Comparison of ENCODE assay signal across 15 mouse cellular contexts in genomic region chr6:70725639-70726038, GRCm38 (mm10).
DNase-seq lines count a peak whose midpoint lies in the region; ATAC-seq and TF ChIP-seq lines count a peak whose summit lies in the region.
"Had no signal": no experiment of that assay in that cellular context is flagged by ENCODE, and none has a peak within 500 bp of the region (broad histone marks: within the 10 kb centered on the region; RNA-seq: fewer than 3 reads in every experiment).

No protein-coding gene starts in this region.

- WGBS in liver, embryonic 15.5 days (ENCODE audit: insufficient replicate concordance): 56% methylated on average over 2 of the region's 2 CpGs
- WGBS in kidney, embryonic 15.5 days: 49% methylated on average over 2 of the region's 2 CpGs
- 66% methylated on average over 2 of the region's 2 CpGs for WGBS in intestine, embryonic 15.5 days

- H3K4me2 ChIP-seq in CH12.LX (ENCODE audit: insufficient read depth, low read depth, poor library complexity, severe bottlenecking): peak overlapping the region; percentile 87
- H3K4me2 ChIP-seq in liver, embryonic 15.5 days: no peak overlapping the region
- no peak overlapping the region for H3K4me2 ChIP-seq in kidney, embryonic 15.5 days
- H3K4me2 ChIP-seq in intestine, embryonic 15.5 days (replicated peaks): no peak overlapping the region
- H3K4me2 ChIP-seq: midbrain, embryonic 13.5 days had no signal

- H3K4me3 ChIP-seq in left cerebral cortex, adult 2 months: no peak overlapping the region
- peak overlapping the region; percentile 30 to 83 (median 77) for H3K4me3 ChIP-seq in CH12.LX (replicated peaks in 1 of 3; ENCODE audit: low read depth in 2 of 3, low read length in 2 of 3, poor library complexity in 1 of 3)
- no peak overlapping the region for H3K4me3 ChIP-seq in liver, embryonic 15.5 days (replicated peaks)
- no peak overlapping the region for H3K4me3 ChIP-seq in kidney, embryonic 15.5 days (replicated peaks)
- no peak overlapping the region for H3K4me3 ChIP-seq in intestine, embryonic 15.5 days (replicated peaks)
- H3K4me3 ChIP-seq: erythroblast, embryonic 14.5 days; midbrain, embryonic 13.5 days had no signal

- peak overlapping the region; percentile 100 for H3K9ac ChIP-seq in CH12.LX (ENCODE audit: insufficient read depth, low read depth)
- H3K9ac ChIP-seq in liver, embryonic 15.5 days: no peak overlapping the region
- H3K9ac ChIP-seq in kidney, embryonic 15.5 days: no peak overlapping the region
- no peak overlapping the region for H3K9ac ChIP-seq in intestine, embryonic 15.5 days
- H3K9ac ChIP-seq: midbrain, embryonic 13.5 days had no signal

- peaks cover 15 to 46% of the 10 kb centered on the region in 2 experiments for H3K4me1 ChIP-seq in CH12.LX (ENCODE audit: control insufficient read depth in 1 of 2, insufficient read depth in 2 of 2)
- H3K4me1 ChIP-seq in liver, embryonic 15.5 days (replicated peaks): peaks cover 46% of the 10 kb centered on the region
- H3K4me1 ChIP-seq in kidney, embryonic 15.5 days: no peaks in the 10 kb centered on the region
- no peaks in the 10 kb centered on the region for H3K4me1 ChIP-seq in intestine, embryonic 15.5 days (replicated peaks)
- H3K4me1 ChIP-seq: midbrain, embryonic 13.5 days had no signal

- H3K36me3 ChIP-seq in CH12.LX (replicated peaks in 1 of 2; ENCODE audit: control insufficient read depth in 1 of 2, insufficient read depth in 1 of 2, low read length in 1 of 2): peaks cover 33 to 43% of the 10 kb centered on the region in 2 experiments
- H3K36me3 ChIP-seq in liver, embryonic 15.5 days (replicated peaks): no peaks in the 10 kb centered on the region
- no peaks in the 10 kb centered on the region for H3K36me3 ChIP-seq in kidney, embryonic 15.5 days
- no peaks in the 10 kb centered on the region for H3K36me3 ChIP-seq in intestine, embryonic 15.5 days
- H3K36me3 ChIP-seq: midbrain, embryonic 13.5 days had no signal

- in situ Hi-C loops in CH12.LX (cut with MboI; ENCODE audit: low pct_ligation_motif_present, low pct_unique_long_range_greater_than_20kb, low sequenced_read_pairs): no loop called here

- no peaks in the 10 kb centered on the region for H3K27me3 ChIP-seq in CH12.LX (replicated peaks)
- no peaks in the 10 kb centered on the region for H3K27me3 ChIP-seq in liver, embryonic 15.5 days
- no peaks in the 10 kb centered on the region for H3K27me3 ChIP-seq in kidney, embryonic 15.5 days
- no peaks in the 10 kb centered on the region for H3K27me3 ChIP-seq in intestine, embryonic 15.5 days (replicated peaks)
- H3K27me3 ChIP-seq: midbrain, embryonic 13.5 days had no signal

- intact Hi-C loops in left cerebral cortex, postnatal 4 days (cut with DNase I): no loop called here
- intact Hi-C loops in left cerebral cortex, adult 2 months (cut with DNase I): no loop called here

- TF ChIP-seq POLR2A in CH12.LX (IDR thresholded peaks at IDR 0.05; ENCODE audit: low read depth, low read length): peak; percentile 9; the same call in 1 of the 2 replicates

- no peak for TF ChIP-seq RAD21 in CH12.LX (IDR thresholded peaks at IDR 0.05; ENCODE audit: low read depth, low read length)

- no peak for TF ChIP-seq CTCF in left cerebral cortex, adult 2 months (IDR thresholded peaks at IDR 0.05)
- no peak for TF ChIP-seq CTCF in CH12.LX (conservative IDR thresholded peaks at IDR 0.05 in 1 of 2, IDR thresholded peaks at IDR 0.05 in 1 of 2; ENCODE audit: low read depth in 2 of 2, low read length in 2 of 2)

- no peak for ATAC-seq in liver, embryonic 15.5 days (ENCODE audit: insufficient read depth)
- ATAC-seq in kidney, embryonic 15.5 days (replicated peaks; ENCODE audit: low FRiP score): no peak
- no peak for ATAC-seq in intestine, embryonic 15.5 days
- ATAC-seq: hindbrain, embryonic 16.5 days; midbrain, embryonic 13.5 days had no signal

- dilution Hi-C loops in CH12.LX (cut with MboI; ENCODE audit: extremely low pct_ligation_motif_present, extremely low pct_unique_long_range_greater_than_20kb, low sequenced_read_pairs): no loop called here

- no peaks in the 10 kb centered on the region for H3K9me3 ChIP-seq in CH12.LX (replicated peaks; ENCODE audit: low read length)
- H3K9me3 ChIP-seq in liver, embryonic 15.5 days (replicated peaks): no peaks in the 10 kb centered on the region
- H3K9me3 ChIP-seq in kidney, embryonic 15.5 days (replicated peaks): no peaks in the 10 kb centered on the region
- H3K9me3 ChIP-seq in intestine, embryonic 15.5 days: no peaks in the 10 kb centered on the region
- H3K9me3 ChIP-seq: midbrain, embryonic 13.5 days had no signal

- peak; percentile 38 for DNase-seq in left cerebral cortex, postnatal 4 days
- DNase-seq in left cerebral cortex, adult 2 months (ENCODE audit: extremely low spot score in 1 of 2, low spot score in 2 of 2): no peak
- peak; percentile 84 for DNase-seq in CH12.LX (ENCODE audit: extremely low read depth)
- DNase-seq in cerebellum, adult 8-10 months: peak; percentile 19
- no peak for DNase-seq in layer of hippocampus, postnatal 25 days (ENCODE audit: extremely low spot score in 1 of 2, low spot score in 1 of 2)
- DNase-seq: heart, adult 11 months; heart, postnatal 10 days; lung, adult 2 months had no signal

- peaks cover 37% of the 10 kb centered on the region for H3K79me2 ChIP-seq in CH12.LX (replicated peaks; ENCODE audit: control insufficient read depth, extremely low read depth, insufficient read depth, poor library complexity, severe bottlenecking)

- H3K27ac ChIP-seq in left cerebral cortex, adult 2 months: no peak overlapping the region
- peak overlapping the region; percentile 99 for H3K27ac ChIP-seq in CH12.LX (ENCODE audit: insufficient read depth, low read depth)
- H3K27ac ChIP-seq in liver, embryonic 15.5 days (replicated peaks): peak overlapping the region; percentile 90; the same call in 1 of the 2 replicates
- H3K27ac ChIP-seq in kidney, embryonic 15.5 days: no peak overlapping the region
- no peak overlapping the region for H3K27ac ChIP-seq in intestine, embryonic 15.5 days
- H3K27ac ChIP-seq: macrophage; midbrain, embryonic 13.5 days had no signal

- TF ChIP-seq EP300 in CH12.LX (IDR thresholded peaks at IDR 0.05; ENCODE audit: low read length): no peak

TF ChIP-seq in CH12.LX, 34 proteins besides CTCF, POLR2A, EP300 and RAD21:
- TF ChIP-seq POLR2AphosphoS2 (IDR thresholded peaks at IDR 0.05; ENCODE audit: low read depth, low read length) (no peak), KAT2A (IDR thresholded peaks at IDR 0.05; ENCODE audit: insufficient replicate concordance, low read length) (no peak), GABPA (IDR thresholded peaks at IDR 0.05; ENCODE audit: insufficient replicate concordance, low read depth, low read length) (no peak), USF2 (conservative IDR thresholded peaks at IDR 0.05; ENCODE audit: low read depth, low read length) (no peak), JUND (conservative IDR thresholded peaks at IDR 0.05; ENCODE audit: low read depth, low read length) (no peak), UBTF (IDR thresholded peaks at IDR 0.05; ENCODE audit: low read depth, low read length) (no peak), ZKSCAN1 (IDR thresholded peaks at IDR 0.05; ENCODE audit: borderline replicate concordance, low read depth, low read length) (no peak), HCFC1 (IDR thresholded peaks at IDR 0.05; ENCODE audit: low read depth, low read length) (no peak), CHD2 (IDR thresholded peaks at IDR 0.05; ENCODE audit: low read length) (no peak), MXI1 (IDR thresholded peaks at IDR 0.05; ENCODE audit: low read depth, low read length) (no peak), ETS1 (conservative IDR thresholded peaks at IDR 0.05; ENCODE audit: low read depth, low read length) (no peak), ZMIZ1 (IDR thresholded peaks at IDR 0.05; ENCODE audit: low read depth, low read length) (no peak), E2F4 (IDR thresholded peaks at IDR 0.05; ENCODE audit: insufficient replicate concordance, low read depth, low read length) (no peak), BHLHE40 (IDR thresholded peaks at IDR 0.05; ENCODE audit: low read depth, low read length) (no peak)

Comparison
In these comparisons a context has a peak if more than half of its experiments do, and no peak if none do; other contexts are left out.
1. DNase-seq: peak in left cerebral cortex, postnatal 4 days (single experiment), CH12.LX (single experiment) and cerebellum, adult 8-10 months (single experiment); none in left cerebral cortex, adult 2 months (0 of 2) and layer of hippocampus, postnatal 25 days (0 of 2).
2. H3K27ac ChIP-seq: peak in CH12.LX (single experiment) and liver, embryonic 15.5 days (single experiment); none in left cerebral cortex, adult 2 months (single experiment), kidney, embryonic 15.5 days (single experiment) and intestine, embryonic 15.5 days (single experiment).
3. H3K4me3 ChIP-seq: peak in CH12.LX (3 of 3); none in left cerebral cortex, adult 2 months (single experiment), liver, embryonic 15.5 days (single experiment), kidney, embryonic 15.5 days (single experiment) and intestine, embryonic 15.5 days (single experiment).